Mouse (Mus musculus): ENCODE data around the gene Dctn1.

Gene Dctn1

DNA sequence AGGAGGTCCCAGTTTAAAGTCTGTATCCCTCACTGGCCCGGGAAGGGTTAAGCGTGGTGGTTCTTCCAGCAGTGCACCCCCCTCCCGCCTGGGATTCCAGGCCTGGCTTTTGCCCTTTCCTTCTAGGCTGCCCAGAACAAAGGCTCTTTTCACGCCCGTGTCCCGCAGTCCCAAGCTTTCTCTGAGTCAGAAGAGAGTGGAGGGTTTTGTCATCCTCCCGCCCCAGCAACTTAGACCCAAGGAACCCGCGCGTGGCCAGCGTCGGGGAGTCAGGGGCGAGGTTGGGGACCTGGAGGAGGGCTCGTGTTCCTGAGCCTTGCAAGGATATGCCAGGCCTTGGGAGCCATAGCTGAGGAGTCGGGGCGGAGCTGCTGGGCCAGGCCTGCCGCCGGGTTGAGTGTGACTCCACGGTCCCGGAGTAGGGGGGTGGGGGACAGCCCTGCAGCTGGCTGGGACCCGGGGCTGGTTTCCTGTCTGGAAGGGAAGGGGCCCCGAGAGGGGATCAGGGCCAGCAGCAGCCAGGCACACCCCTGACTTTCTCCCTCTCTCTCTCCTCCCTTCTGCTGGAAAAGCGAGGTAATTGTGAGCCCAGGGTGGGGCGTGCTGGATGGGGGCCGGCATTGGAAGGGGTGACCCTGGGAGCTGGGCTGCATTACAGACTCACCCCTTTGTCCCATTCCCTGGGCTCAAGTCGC, 28.7 kb upstream of the Dctn1 start:
- no peak for DNase-seq

DNA sequence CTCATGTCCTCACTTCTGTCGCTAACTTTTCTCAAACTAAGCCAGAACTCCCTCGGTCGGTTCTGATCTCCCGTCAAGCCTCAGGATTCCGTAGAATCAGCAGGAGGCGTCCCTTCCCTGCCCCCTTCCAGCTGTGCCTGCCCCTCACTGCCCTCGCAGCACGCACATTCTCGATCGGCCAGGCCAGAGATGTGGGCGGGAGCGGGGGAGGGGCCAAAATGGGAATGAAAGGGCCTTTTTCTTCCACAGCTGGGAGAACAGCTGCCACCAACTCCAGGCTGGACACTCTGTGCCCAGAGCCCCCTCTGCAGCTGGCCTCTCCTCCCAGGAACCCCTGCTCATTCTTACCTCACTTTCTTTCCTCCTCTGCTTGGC, 28.2 kb upstream of the Dctn1 start:
- peak in 1 of 2 experiments; percentile 35 for DNase-seq

DNA sequence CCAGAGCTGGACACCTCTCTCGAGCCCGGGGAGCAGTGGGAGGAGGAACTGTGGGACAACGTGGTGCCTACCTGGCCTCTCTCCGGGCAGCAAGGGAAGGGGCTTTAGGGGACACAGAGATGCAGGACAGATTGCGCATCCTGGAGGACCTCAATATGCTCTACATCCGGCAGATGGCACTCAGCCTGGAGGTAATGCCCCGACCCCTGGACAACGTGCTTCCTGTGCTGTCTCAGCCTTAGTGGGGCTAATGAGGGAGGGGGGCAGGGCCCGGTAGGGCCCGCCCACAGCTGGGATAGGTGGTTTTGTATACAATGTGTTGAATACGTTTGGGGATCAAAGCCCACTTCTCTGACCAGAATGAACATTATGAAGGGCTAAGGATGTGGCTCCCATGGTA, 27.7 kb upstream of the Dctn1 start:
- DNase-seq = no peak

GRCm38 (mm10) chr6:83140044-83140443, 25.7 kb upstream of the Dctn1 start:
- no peak for DNase-seq

DNA sequence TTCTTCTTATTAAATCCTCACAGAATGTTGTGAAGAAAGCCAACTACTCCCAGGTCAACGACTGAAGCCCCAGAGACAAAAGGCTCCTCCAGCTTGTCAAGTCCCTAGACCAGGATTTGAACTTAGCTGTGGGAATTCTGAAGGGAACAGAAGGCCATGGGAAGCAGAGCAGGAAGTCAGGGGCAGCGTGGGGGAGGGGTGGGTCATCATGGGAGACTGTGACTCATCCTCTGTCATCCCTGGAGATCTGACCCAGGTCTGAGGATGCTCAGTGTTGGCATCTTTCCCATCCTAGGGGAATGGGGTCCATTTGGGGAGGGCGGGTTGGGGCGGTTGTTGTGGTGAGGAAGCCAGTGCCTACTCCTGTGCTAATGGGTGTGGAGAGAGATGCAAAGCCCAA, 24.1 kb upstream of the Dctn1 start:
- no peak for DNase-seq

GRCm38 (mm10) chr6:83142211-83142731, 23.4 kb upstream of the Dctn1 start:
- no peak for DNase-seq

DNA sequence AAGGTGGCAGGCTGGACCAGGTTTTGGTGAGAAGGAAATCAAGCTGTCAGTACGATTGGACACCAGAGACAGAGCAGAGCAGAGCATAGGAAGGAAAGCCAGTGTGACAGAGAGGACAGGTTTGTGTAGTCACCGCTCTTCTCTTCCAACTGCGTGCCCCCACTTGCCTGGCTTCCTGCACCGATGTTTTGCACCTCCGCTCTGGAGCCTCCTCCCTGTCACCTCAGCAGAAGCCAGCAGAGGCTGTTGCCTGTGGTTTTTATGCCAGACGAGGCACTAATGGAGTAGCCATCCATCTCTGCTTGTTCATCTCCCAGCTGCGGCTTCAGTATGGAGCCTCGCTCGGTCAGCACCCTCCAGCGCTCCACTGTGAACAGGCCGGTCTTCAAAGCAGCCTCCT, 22.8 kb upstream of the Dctn1 start:
- no peak for DNase-seq

DNA sequence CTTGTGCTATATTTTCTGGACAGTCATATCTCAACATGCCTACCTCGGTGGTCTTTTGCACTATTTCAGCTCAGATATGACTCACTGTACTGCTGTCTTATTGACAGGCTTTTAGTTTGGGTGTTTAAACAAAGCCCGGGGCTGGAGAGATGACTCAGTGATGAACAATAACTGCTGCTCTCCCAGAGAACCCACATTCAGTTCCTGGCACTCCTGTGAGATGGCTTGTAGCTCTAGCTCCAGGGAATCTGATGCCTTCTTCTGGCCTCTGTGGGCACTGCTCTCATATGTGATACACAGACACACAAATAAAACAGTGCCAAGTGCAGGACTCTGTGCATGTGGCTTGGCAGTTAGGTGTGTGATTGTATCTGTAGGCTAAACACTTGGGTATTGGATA, 20.5 kb upstream of the Dctn1 start:
- no peak for DNase-seq

GRCm38 (mm10) chr6:83145805-83146204, 19.9 kb upstream of the Dctn1 start:
- no peak for DNase-seq

DNA sequence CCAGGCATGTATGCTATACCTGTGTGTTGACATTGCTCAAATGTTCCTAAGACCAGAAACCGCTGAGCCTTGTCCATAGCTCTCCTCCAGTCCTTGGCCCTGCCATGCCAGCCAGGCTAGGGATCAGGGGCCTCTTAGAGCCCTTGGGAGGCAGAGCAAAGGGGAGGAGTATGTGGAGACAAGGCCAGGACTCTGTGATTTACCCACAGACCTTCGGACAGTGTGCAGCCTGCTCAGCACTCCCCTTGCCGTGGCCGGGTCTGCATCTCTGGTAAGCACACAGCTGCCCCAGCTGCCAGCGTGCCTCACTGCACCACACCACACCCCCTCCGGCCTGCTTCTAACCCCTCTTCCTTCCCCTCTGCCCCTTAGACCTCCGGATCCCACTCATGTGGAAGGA, 18.4 kb upstream of the Dctn1 start:
- no peak for DNase-seq

- no peak for DNase-seq
Measured at GRCm38 (mm10) chr6:83151721-83152120, 14.0 kb upstream of the Dctn1 start.

DNA sequence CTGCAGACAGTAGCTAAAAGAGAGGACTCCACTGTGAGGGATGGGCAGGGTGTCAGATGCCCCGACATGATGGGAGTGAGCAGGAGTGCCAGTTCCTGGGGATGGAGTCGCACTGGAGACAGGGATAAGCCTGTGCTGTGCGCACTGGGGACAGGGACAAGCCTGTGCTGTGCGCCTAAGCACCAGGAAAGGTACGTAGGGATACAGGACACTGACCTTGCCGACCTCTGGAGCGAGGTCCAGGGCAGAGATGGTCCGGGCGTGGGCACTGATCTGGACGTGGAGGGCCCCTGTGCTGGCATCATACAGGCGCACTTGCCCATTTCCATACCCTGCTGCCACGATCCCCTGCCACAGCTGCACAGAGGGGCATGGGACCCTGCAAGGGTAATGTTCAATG, 12.7 kb upstream of the Dctn1 start:
- DNase-seq = no peak

- DNase-seq = no peak
Measured at GRCm38 (mm10) chr6:83153485-83153884, 12.2 kb upstream of the Dctn1 start.

DNA sequence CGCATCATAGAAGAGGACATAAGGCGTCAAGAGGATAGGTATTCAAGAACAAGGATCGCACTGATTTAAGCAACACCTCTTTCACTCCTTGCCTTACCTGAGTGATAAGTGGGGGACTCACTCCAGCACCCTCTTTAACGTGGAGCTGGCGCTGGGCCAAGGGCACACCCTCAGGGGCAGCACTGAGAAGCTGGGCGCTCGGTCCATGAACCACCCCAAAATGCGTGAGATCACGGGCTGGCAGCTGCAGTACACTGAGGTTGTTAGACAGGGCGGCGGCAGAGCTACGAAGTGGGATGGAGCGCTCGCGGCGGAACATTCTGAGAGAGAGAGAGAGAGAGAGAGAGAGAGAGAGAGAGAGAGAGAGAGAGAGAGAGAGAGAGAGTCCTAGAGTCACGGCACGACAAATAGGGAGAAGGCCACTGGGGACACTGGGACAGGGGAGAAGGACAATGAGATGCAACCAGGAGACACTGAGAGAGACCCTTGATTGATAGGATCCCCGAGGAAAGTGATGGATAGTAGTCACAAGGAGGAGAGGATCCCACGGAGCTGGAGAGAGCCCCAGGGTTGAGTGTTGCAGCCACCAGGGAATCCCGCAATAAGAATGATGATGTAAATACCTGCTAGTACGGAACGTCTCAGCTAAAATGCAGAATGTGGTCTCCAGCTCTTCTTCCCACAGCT, 10.0 kb upstream of the Dctn1 start:
- no peak for DNase-seq

DNA sequence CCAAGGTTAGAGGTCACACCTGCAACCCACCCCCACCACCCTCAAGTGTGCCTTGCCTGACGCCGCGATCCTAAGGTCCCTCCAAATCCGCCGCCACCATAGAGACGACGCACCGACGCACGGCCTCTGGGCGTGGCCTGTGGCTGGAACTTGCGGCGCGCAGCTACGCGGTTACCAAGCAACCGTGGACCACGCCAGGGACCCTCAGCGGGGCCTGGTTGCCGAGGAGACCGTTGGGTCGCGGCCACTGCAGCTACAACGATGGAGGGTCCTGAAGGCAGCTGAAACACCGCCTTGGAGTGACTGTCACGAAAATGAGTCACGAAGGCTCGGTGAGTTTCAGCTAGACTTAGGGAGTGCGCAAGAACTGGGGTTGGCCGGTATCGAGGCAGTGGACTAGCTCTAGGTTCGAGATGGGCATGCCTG, 9.4 kb upstream of the Dctn1 start, which contains the start of the genes Wdr54 and 1700003E16Rik:
Gene Wdr54 (minus strand): TSS at position 139 of the 426 bp plus-strand sequence.
Gene 1700003E16Rik (plus strand): TSS at position 146 of the 426 bp plus-strand sequence.
- peak in 1 of 2 experiments; percentile 46 for DNase-seq

- DNase-seq = peak in 1 of 2 experiments; percentile 28
Measured at GRCm38 (mm10) chr6:83159456-83159855, 6.3 kb upstream of the Dctn1 start.

DNA sequence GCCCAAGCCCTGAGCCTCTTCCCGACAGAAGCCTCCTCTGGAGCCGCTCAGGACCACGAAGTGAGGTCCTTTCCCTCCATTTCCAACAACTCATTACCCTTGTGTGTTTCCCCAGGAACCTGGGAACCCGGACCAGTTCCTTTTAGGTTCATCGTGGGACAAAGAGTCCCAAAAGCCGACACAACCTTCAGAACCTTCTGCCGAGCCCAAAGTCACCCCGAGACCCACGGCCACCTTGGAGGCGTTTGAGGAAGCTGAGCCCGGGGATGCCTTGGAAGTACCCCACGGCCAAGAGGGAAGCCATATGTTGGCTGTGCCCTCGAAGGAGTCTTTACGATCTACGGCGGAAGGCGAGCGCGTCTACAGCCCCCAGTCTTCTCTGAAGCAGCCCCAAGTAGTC, 4.3 kb upstream of the Dctn1 start:
- no peak for DNase-seq

GRCm38 (mm10) chr6:83161921-83162641, 3.6 kb upstream of the Dctn1 start:
- peak in 1 of 2 experiments; percentile 11 for DNase-seq

GRCm38 (mm10) chr6:83162701-83163100, 3.0 kb upstream of the Dctn1 start:
- peak in 1 of 2 experiments; percentile 56 for DNase-seq

GRCm38 (mm10) chr6:83165026-83165606, 604 bp upstream of the Dctn1 start:
- DNase-seq = no peak

DNA sequence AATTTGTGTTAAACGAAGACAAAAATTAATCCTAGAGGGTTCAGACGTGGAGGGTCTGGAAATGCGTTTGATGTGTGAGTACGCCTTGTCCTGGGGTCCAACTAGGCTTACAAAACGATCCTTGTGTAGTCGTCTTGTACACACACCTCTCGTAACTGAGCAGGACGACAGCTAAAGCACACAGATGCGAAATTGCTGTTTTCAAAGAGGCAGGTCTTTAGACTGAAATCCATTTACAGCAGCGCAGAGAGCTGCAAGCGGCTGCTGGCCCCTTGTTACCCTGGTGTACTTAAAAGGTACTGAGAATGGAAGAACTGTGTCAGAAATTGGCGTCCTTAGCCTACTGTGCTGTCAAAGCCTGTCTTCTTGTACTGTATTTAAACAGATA, 517 bp downstream of the Dctn1 start:
- no peak for DNase-seq

GRCm38 (mm10) chr6:83169872-83170271, 4.2 kb downstream of the Dctn1 start:
- no peak for DNase-seq

DNA sequence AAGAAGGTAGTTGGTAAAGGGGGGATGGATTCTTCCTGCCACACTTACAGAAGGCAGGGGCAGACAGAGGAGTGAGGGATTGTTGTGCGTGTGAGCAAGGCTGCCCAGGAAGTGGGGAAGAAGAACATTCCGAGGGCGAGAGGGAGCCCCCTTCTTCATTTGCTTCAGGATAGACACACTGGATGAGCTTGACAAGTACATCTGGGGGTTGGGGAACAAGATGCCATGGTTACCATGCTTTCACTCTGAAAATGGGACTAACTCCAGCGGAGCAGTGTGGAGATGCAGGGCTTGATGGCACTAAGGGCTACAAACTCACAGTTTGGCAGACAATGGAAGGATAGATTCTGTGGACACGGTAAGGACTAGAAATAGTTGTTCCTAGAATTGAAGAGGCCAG, 5.3 kb downstream of the Dctn1 start:
- DNase-seq = no peak
